ENCODE assay signal across 13 mouse cellular contexts in genomic region chr13:110066674-110067073, GRCm38 (mm10).
"Had no signal": no experiment of that assay in that cellular context is flagged by ENCODE, and none has a peak within 500 bp of the region (broad histone marks: within the 10 kb centered on the region; RNA-seq: fewer than 3 reads in every experiment).

No protein-coding gene starts in this region.

- H3K36me3 ChIP-seq: limb, embryonic 13.5 days; stomach, embryonic 15.5 days had no signal

- H3K4me2 ChIP-seq: limb, embryonic 13.5 days; neural tube, embryonic 13.5 days; stomach, embryonic 15.5 days had no signal

- H3K9ac ChIP-seq: limb, embryonic 13.5 days; liver, embryonic 14.5 days; neural tube, embryonic 13.5 days; stomach, embryonic 15.5 days had no signal

- DNase-seq: kidney, adult 9 months; kidney, postnatal 10 days; kidney, postnatal 4 days; lung, adult 18-20 months; midbrain, embryonic 14.5 days; right cerebral cortex, postnatal 14 days; thymus, adult 2 months; thymus, postnatal 36 days had no signal

- H3K27me3 ChIP-seq: limb, embryonic 13.5 days; neural tube, embryonic 13.5 days; stomach, embryonic 15.5 days had no signal

- H3K4me3 ChIP-seq: layer of hippocampus, adult 2 months; limb, embryonic 13.5 days; neural tube, embryonic 13.5 days; stomach, embryonic 15.5 days had no signal

- H3K27ac ChIP-seq: layer of hippocampus, adult 2 months; limb, embryonic 13.5 days; liver, embryonic 14.5 days; neural tube, embryonic 13.5 days; stomach, embryonic 15.5 days had no signal

- H3K9me3 ChIP-seq: limb, embryonic 13.5 days; neural tube, embryonic 13.5 days; stomach, embryonic 15.5 days had no signal
